Mouse (Mus musculus) gastrocnemius, adult 18-20 months (tissue): Measurements from ENCODE around the gene Abcb10. TPM values are rescaled to one million over a fixed set of nuclear protein-coding genes. Genes with fewer than 3 reads are reported as not detected.
"Not testable (repeated sequence)": the region's sequence is repeated elsewhere in the genome, so short reads cannot be mapped to it uniquely, and the experiment has no call there.

Experiments
- DNase-seq: peaks from one replicate; pipeline ENCODE4 v3.0.0; 2021; ENCODE audit warnings: low spot score
- long read RNA-seq, 2 experiments: library from polyadenylated mRNA; stranded (forward); transcript quantifications; one replicate each; pipeline ENCODE4 v2.0.0; 2021
- total RNA-seq, 2 experiments: library from RNA; stranded (reverse); gene quantifications; 2 replicates each; pipeline ENCODE4 v1.2.3; 2021

Abcb10 gene
- 10 to 100 TPM; 16.5 to 17.5 TPM for total RNA-seq
- long read RNA-seq, experiment 1, full-length matches to known transcripts, result 18 of 32 reads
- long read RNA-seq, experiment 1, partial matches to known transcripts, result 3 of 32 reads
- long read RNA-seq, experiment 1, other reads (novel, unspliced or antisense), result 11 of 32 reads
- long read RNA-seq, experiment 2, full-length matches to known transcripts, result 21 of 36 reads
- long read RNA-seq, experiment 2, partial matches to known transcripts, result 2 of 36 reads
- long read RNA-seq, experiment 2, other reads (novel, unspliced or antisense), result 13 of 36 reads

DNA sequence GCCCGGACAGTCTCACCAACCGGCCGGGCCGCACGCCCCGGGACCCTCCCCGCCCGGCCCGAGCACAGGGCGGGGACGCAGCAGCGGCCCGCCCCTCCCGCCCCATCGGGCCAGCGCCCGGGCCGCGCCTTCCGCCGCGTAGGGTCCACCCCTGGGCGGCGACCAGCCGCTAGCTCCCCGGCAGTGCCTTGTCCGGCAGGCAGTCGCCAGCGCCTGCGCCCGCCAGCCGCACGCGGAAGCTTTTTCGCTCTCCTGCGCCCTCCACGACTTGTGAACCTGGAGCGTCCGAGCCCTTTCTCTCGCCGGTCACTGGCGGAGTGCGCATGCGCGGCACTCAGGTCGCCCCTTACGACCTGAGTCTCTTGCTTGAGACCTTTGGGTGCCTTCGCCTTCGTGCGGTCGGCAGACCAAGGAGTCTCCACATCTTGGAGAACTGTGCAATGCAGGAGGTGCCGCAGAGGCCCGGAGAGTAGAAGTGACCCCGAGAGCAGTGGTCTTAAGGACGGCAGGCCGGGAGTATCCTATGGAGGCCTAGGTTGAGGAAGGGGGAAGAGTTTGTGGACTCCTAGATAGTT, at the start of gene Abcb10:
TSS of gene Abcb10 (minus strand) at position 297 of the 575 bp plus-strand sequence.
- DNase-seq, result peak; percentile 93

DNA sequence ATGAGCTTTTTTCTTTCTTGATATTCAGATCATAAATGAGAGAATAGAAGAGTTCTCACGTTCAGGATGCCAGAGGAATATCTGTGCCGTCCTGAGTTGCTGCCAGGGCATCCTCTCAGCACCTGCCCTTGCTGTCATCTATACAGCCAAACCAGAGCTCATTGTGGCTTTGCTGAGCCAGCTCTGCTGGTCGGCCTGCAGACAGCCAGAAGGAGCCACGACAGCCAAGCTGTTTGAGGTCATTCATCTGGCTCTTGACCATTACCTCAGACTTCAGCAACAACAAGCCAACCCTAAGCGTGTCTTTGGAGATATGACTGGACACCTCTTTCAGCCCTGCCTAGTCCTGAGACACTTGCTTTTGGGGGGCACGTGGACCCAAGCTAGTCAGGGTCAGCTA, 44.9 kb upstream of the Abcb10 start:
- DNase-seq, result peak; percentile 26

DNA sequence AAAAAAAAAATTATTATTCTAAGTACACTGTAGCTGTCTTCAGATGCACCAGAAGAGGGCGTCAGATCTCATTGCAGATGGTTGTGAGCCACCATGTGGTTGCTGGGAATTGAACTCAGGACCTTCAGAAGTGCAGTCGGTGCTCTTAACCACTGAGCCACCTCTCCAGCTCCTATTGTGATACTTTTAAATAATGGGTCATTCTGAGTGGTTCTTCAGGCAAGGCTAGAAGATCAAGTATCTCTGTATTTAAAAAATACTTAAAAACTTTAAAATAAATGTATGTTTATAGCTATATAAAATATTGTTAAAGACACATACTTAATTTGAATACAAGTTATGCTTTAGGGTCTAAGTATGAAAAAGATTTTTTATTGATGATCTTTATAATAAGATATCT, 43.3 kb upstream of the Abcb10 start:
- DNase-seq, result not testable (repeated sequence)

DNA sequence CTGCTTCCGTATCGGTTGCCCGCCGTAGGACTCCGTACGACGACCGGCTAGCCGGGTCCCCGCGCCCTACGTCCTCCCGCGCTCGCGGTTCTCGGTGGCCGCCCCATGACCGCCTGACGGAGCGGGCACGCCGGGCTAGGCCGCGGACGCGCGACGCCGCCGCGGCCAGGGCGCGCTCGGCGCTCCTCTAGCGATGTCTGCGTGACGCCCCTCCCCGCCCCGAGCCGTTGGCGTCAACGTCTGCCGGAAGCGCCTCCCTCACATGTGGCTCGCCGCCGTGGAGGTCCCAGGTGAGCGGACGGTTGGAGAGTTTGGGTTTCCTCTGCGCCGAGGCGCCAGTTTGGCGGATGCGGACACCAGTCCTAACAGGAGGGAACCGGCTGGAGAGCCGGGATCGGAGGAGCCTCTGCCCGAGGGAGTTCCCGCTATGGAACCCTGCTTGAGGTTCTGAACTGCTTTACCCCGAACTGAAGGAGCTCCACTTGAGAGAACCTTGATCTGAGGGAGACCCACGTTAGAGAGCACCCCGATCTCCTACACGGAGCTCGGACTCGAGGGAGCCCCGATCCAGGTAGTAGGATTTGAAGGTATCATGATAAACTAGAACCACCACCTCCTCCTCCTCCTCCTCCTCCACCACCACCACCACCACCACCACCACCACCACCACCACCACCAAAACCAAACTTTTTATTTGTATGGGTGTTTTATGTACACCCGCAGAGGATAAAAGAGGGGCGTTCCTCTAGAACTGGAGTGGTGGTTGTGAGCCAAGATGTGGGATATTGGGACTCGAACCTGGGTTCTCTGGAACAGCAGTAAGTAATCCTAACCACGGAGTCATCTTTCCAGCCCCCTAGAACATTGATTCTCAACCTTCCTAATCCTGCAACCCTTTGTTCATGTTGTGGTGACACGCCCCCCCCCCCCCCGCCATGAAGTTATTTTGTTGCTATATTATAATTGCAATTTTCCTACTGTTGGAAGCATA, 38.6 kb upstream of the Abcb10 start, which contains the start of the genes Taf5l and Urb2:
TSS of gene Taf5l (minus strand) at position 161 of the 991 bp plus-strand sequence.
TSS of gene Urb2 (plus strand) at position 272 of the 991 bp plus-strand sequence.
- peak; percentile 93 for DNase-seq

DNA sequence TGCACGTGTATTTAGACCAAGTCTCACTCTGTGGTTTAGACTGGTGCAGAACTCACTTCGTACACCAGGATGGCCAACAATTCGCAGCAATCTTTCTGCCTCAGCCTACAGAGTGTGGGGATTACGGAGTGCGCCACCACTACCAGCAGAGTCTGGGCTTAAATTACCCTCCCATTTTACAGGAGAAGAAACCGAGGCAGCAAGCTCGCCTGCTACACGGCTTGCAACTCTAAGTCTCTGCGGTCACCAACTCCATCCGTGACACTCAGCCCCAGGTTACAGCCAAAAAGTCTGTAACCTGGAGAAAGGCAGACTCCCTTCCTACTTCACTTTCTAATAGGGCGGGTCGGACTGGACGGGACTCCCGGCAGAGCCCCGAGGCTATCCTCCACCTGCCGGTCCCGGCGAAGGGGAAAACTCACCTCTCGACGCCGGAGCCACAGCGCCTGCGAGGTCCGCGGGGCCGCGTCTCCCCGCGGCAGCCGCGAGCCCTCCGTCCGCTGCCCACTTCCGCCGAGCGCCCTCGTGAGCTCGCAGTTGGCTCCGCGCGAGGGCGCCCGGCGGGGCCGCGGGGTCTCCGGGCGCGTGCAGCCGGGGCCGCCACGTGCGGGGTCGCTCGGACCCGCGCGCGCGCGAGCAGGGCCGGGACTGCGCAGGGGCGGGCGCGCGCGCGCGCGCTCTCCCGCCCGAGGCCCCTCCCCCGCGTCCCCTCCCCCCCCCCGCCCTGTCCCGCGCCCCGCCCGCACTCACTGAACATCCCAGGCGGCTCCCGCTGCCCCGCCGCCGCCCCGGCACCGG, 37.7 kb upstream of the Abcb10 start:
- DNase-seq, result peak; percentile 29

DNA sequence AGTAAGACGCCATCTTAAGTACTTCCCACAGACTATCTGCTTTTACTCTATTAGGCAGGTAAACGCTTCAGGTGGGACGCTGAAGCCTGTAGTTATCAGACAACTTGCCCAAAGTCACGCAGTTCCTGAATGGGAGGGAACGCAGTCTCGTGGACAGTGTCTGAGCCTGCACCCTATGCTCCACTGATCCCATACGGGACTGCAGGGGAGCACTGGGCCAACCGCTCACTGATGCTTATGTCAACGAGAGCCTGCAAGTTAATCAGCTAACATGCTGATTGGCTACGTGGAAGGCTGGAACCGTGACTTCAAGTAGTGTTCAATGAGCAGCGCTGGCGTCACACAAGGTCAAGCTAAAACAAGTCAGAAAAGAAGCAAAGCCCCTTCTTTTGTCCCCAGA, 36.9 kb upstream of the Abcb10 start:
- no peak for DNase-seq

DNA sequence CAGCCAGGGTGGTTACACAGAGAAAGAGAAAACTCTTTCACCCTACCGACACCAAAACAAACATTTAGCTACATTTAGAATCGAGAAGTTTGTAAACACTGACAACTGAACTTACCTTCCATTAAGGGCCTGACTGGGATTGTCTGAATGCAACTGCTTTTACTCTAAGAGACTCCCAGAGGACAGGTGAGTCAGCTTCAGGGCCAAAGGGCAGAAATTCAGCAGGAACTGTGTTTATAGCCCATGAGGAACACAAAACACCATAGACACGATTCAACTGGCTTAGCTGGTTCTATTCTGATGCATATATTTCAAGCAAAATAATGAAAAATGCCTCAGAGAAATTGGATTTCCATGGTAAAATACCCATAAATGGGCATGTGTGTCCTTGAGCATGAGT, 31.8 kb upstream of the Abcb10 start:
- DNase-seq, result no peak

DNA sequence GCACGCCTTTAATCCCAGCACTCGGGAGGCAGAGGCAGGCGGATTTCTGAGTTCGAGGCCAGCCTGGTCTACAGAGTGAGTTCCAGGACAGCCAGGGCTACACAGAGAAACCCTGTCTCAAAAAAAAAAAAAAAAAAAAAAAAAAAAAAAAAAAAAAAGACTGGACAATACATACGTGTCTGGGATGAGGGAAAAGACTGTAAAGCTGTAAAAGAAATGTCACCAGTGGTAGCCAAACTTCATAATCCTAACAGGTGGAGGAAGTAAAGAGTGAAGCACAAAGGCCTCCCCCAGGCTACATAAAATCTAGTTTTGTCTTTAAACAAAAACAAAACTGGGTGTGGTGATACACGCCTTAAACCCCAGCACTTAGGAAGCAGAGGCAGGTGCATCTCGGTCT, 31.4 kb upstream of the Abcb10 start:
- not testable (repeated sequence) for DNase-seq

DNA sequence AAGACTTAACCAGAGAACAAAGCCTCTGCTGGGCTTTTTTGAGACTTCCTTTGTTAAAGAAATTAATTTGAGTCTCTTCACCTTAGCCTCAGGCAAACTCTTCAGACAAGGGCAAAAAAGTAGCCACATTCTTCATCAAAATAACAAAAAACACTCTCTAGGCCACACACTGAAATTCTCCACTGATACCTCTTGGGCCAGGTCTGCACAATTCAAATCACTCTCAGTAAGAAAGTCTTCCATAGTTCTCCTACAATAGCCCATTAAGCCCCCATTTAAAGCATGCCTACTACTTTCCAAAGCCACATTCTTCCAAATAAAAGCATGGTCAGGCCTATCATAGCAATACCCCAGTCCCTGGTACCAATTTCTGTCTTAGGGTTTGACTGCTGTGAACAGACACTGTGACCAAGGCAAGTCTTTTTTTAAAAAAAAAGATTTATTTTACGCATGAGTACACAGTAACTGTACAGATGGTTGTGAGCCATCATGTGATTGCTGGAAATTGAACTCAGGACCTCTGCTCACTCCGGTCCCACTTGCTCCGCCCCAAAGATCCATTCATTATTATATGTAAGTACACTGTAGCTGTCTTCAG, 29.2 kb upstream of the Abcb10 start:
- DNase-seq, result no peak

DNA sequence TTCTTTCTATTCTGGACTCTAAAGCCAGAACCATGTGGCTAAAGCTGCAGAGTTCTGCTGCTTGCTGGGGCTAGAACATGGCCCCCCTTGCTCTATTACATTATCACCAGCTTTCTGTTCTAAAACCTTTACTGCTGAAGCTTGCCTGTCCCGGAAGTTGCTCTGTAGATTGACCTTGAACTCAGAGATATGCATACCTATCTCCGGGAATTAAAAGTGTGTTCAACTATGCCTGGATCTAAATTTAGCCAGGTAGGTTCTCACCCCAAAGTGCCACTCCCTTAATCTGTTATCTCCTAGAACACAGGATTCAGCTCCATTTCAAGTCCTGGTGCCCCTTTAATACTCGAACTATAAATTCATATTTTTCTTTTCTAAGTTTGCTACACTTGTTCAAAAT, 28.7 kb upstream of the Abcb10 start:
- DNase-seq, result no peak

DNA sequence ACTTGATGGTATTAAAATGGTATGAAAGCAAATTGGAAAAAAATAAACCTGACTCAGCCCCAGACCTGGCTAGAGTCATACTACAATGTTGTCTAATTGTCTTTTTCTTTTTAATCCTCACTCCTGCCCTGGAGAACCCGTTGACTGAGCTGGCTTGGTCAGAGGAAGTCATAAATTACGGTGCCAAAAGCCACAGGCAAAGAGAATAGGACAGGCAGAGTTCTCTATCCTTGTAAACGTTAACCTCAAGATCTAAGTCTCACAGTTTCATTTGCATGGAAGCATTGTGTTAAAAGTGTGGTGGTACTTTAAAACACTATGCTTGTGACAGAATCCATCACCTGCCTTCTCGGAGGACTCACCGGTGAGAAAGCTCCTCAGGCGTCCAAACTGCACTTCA, 24.9 kb upstream of the Abcb10 start:
- DNase-seq, result no peak

DNA sequence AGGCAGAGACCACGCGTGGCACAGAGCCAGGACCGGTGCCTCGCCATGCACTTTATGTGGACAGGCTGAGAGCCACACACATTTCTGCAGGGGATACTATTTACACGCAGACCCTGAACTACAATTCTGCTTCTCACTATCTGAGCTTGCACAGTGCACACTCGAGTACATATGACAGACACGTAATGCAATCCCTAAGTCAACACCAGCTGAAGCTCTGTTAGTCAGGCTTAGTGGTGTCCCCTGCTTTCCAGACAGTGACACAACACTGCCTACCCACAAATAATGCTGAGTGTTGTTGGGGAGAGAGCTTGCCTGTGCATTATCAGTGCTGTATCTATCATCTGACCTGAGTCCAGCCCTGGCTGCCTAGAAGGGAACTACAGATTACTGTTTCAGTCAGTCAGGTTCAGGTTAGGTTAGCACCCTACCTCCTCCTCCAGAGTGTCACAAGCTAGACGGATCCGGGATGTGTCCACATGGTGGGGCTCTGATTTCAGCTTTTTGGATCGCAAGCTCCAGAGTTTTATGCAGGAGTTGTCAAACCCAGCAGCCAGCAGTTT, 19.7 kb upstream of the Abcb10 start:
- DNase-seq, result peak; percentile 31

DNA sequence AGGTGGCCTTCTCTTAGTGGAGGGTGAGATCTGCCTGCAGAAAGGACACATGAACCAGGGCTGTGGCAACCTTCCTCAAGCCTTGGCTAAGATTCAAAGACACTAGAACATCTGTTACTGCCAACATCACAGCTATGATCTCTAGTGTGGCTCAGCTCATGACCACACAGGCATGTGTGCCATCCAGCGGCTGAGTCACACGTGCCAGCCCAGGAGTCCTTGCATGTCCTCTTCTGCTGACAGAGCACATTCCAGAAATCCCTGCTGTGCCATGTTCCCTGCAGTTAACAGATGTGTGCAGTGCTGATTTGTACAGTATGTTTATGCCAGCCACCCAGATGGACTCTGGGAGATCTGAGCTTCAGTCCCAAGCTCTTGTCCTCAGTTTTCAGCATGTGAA, 16.6 kb upstream of the Abcb10 start:
- DNase-seq, result peak; percentile 51

DNA sequence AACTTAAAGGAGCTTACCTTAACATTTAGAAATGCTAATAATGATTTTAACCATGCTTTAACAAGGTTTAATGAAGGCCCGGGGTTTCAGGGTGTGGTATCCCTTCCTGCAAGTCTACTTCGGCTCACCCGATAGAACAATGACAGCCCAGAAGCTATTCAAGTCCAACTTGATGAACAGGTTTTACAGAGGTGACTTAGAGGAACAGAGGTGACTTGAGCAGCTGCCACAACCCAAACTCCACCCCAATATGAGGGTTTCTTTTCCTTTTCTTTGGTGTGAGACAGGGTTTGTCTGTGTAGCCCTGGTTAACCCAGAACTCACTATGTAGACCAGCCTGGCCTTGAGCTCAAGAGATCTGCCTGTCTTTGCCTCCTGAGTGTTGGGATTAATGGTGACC, 11.1 kb upstream of the Abcb10 start:
- DNase-seq, result no peak

DNA sequence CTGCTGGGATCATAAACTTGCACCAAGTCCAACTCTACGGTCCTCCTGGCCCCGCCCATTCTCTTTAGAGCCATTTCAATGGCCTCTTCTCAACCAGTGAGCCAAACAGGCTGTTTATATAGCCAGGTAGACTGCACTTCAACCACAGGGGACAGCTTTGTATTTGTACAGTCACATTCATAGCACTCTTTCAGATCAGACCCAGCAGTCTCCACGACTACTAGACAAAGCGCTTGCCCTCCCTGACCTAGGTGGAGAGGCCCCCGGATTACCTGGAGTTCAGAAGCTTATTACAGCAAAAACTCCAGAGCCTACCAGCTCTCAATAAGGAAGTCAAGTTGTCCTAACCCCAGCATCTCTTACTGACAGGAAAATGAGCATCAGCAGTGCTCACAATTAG, 10.7 kb upstream of the Abcb10 start:
- DNase-seq, result no peak

DNA sequence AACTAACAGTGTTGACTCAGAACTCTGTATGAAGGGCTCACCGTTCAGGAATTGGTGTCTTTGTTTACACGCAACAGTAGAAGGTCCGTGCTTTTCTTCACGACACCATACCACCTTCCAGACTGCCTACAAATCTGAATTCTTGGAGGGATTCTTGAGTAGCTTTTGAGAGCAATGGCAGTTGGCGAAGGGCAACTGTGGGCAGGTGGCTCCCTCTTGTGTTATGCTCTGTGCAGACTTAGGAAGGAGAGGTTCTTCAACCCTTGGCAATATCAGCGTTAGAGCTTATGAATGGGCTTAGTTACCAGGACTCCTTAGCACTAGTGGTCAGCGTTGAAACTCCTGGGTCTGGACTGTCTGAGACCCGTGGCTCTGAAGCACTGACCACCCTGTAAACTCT, 9.7 kb upstream of the Abcb10 start:
- DNase-seq, result no peak

DNA sequence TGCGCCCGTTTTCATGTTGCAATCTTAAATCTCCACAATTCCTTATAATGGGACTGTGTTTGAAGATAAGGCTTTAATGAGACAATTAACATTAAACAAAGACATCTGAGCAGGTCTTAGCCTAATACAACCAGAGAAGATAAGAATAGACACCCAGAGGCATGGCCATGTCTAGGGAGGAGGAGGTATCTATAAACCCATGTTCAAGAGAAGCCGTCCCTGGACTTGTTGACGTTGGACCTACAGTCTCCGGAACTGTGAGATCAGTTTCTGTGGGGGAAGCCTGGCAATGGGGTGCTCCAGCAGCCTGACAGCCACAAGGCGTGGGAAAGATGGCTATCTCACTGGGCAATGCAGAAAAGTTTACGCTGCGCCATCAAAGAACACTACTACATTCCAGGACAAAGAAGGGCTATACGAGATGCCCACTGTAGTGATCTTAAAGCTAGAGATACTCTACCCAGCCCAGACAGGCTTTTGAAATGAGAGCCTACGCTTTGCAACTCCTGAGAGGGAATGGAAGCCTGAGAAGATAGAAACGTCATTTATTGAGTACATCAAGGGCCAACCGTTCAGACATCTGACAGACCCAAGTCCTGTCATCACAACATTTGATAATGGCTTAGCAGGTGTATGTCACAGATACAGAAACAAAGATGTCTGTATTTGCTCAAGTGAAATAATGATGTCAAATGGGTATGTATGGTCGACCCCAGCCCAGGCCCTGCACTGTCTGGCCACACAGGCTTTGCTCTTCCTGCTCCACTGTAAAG, 7.5 kb upstream of the Abcb10 start:
- DNase-seq, result no peak

DNA sequence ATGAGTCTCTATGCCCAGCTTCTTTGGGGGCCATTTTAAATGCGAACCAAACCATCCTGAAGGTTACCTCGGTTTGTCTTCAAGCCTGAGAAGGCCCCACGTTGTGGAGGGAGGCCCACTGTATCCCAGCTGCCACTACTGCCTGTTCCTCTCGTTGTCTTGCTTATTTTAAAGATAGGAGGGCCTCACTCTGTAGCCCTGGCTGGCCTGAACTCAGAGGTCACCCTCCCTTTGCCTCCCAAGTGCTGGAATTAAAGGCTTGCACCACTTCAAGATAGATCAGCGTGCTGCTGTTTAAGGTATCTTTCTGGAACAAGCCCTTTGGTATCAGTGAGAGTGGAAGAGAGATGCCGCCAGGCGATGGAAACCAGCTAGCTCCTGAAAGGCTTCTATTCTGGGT, 6.2 kb upstream of the Abcb10 start:
- DNase-seq, result no peak

DNA sequence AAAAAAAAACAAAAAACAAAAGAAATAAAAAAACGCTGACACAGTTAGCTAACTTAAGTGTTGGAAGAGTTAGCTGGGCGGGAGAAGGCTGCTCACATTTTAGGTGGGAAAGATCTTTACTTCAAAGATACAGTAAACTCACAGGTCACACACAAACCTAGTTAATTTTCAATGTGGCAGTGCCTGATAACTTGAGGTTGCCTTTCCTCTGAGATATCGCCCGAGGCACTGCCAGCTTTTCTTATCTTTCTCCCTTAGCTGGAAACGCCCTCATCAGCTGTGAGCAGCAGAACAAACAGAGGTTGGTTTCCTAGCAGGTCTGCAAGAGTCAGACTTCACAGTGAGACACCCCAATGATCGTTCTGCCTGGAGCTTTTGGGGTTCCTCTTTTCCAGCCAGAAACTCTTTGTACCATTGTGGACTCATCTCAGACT, 5.7 kb upstream of the Abcb10 start:
- no peak for DNase-seq
